Mouse (Mus musculus): ENCODE results near the gene Eif2ak4. TPM values are rescaled to one million over a fixed set of nuclear protein-coding genes. Genes with fewer than 3 reads are reported as not detected.

The Eif2ak4 gene
- polyA plus RNA-seq, 1 experiment from 2014 or later, result 10.2 TPM

- Histone ChIP-seq H3K4me1 (replicated peaks; ENCODE audit: control insufficient read depth, insufficient read depth, low read length) (peaks cover 3% of the 10 kb centered on the region; the same call in 1 of the 2 replicates), H3K27ac (ENCODE audit: low read length) (0 out of 2 replicates have a peak overlapping the region, but pooled peaks have one; percentile 31), H3K4me3 (ENCODE audit: low read length) (no peak overlapping the region), H3K36me3 (ENCODE audit: control insufficient read depth, insufficient read depth, low read length) (peaks cover 20% of the 10 kb centered on the region), H3K9me3 (ENCODE audit: control insufficient read depth, low read length) (no peaks in the 10 kb centered on the region), H3K9ac (ENCODE audit: low read length) (no peak overlapping the region), H3K4me2 (ENCODE audit: low read depth, low read length) (no peak overlapping the region), H3K27me3 (ENCODE audit: control insufficient read depth, insufficient read depth, low read depth, low read length) (no peaks in the 10 kb centered on the region)
- 79% methylated on average over 15 of the region's 15 CpGs for WGBS
- peak; percentile 28; the same call in 1 of the 2 replicates for ATAC-seq (ENCODE audit: low read depth)
These were observed 33.5 kb downstream of the Eif2ak4 start for GRCm38 (mm10) chr2:118421951-118422350.

GRCm38 (mm10) chr2:118422385-118422784 lies 34.0 kb downstream of the Eif2ak4 start:
- WGBS, result 61% methylated on average over 8 of the region's 8 CpGs
- no peaks in the 10 kb centered on the region for H3K9me3 ChIP-seq (ENCODE audit: control insufficient read depth, low read length)
- no peaks in the 10 kb centered on the region for H3K27me3 ChIP-seq (ENCODE audit: control insufficient read depth, insufficient read depth, low read depth, low read length)
- H3K4me3 ChIP-seq (ENCODE audit: low read length), result no peak overlapping the region
- H3K36me3 ChIP-seq (ENCODE audit: control insufficient read depth, insufficient read depth, low read length), result peaks cover 17% of the 10 kb centered on the region
- peak overlapping the region; percentile 31; the same call in 1 of the 2 replicates for H3K27ac ChIP-seq (ENCODE audit: low read length)
- H3K4me1 ChIP-seq (replicated peaks; ENCODE audit: control insufficient read depth, insufficient read depth, low read length), result peaks cover 3% of the 10 kb centered on the region; the same call in 1 of the 2 replicates
- ATAC-seq (ENCODE audit: low read depth), result peak; percentile 66
- no peak overlapping the region for H3K9ac ChIP-seq (ENCODE audit: low read length)
- no peak overlapping the region for H3K4me2 ChIP-seq (ENCODE audit: low read depth, low read length)

GRCm38 (mm10) chr2:118428296-118428695 lies 39.9 kb downstream of the Eif2ak4 start:
- H3K27ac ChIP-seq (ENCODE audit: low read length), result no peak overlapping the region
- H3K9me3 ChIP-seq (ENCODE audit: control insufficient read depth, low read length), result no peaks in the 10 kb centered on the region
- no peak for ATAC-seq (ENCODE audit: low read depth)
- 79% methylated on average over 6 of the region's 6 CpGs for WGBS
- no peaks in the 10 kb centered on the region for H3K27me3 ChIP-seq (ENCODE audit: control insufficient read depth, insufficient read depth, low read depth, low read length)
- H3K4me1 ChIP-seq (replicated peaks; ENCODE audit: control insufficient read depth, insufficient read depth, low read length), result no peaks in the 10 kb centered on the region
- no peak overlapping the region for H3K9ac ChIP-seq (ENCODE audit: low read length)
- H3K4me3 ChIP-seq (ENCODE audit: low read length), result no peak overlapping the region
- peaks cover 21% of the 10 kb centered on the region for H3K36me3 ChIP-seq (ENCODE audit: control insufficient read depth, insufficient read depth, low read length)
- H3K4me2 ChIP-seq (ENCODE audit: low read depth, low read length), result no peak overlapping the region

- no peak for ATAC-seq (ENCODE audit: low read depth)
These were observed 40.9 kb downstream of the Eif2ak4 start for GRCm38 (mm10) chr2:118429297-118429696.

GRCm38 (mm10) chr2:118430630-118431029 lies 42.2 kb downstream of the Eif2ak4 start:
- Histone ChIP-seq H3K9me3 (ENCODE audit: control insufficient read depth, low read length) (no peaks in the 10 kb centered on the region), H3K4me3 (ENCODE audit: low read length) (no peak overlapping the region), H3K27me3 (ENCODE audit: control insufficient read depth, insufficient read depth, low read depth, low read length) (no peaks in the 10 kb centered on the region), H3K27ac (ENCODE audit: low read length) (no peak overlapping the region), H3K4me1 (replicated peaks; ENCODE audit: control insufficient read depth, insufficient read depth, low read length) (no peaks in the 10 kb centered on the region), H3K36me3 (ENCODE audit: control insufficient read depth, insufficient read depth, low read length) (peaks cover 24% of the 10 kb centered on the region), H3K9ac (ENCODE audit: low read length) (no peak overlapping the region), H3K4me2 (ENCODE audit: low read depth, low read length) (no peak overlapping the region)
- WGBS, result 85% methylated on average over 16 of the region's 16 CpGs
- no peak for ATAC-seq (ENCODE audit: low read depth)

More at GRCm38 (mm10) chr2:118429297-118429696, 40.9 kb downstream of the Eif2ak4 start:
- Histone ChIP-seq H3K4me3 (ENCODE audit: low read length) (no peak overlapping the region), H3K4me1 (replicated peaks; ENCODE audit: control insufficient read depth, insufficient read depth, low read length) (no peaks in the 10 kb centered on the region), H3K36me3 (ENCODE audit: control insufficient read depth, insufficient read depth, low read length) (peaks cover 26% of the 10 kb centered on the region), H3K27ac (ENCODE audit: low read length) (no peak overlapping the region), H3K9ac (ENCODE audit: low read length) (no peak overlapping the region), H3K9me3 (ENCODE audit: control insufficient read depth, low read length) (no peaks in the 10 kb centered on the region), H3K4me2 (ENCODE audit: low read depth, low read length) (no peak overlapping the region), H3K27me3 (ENCODE audit: control insufficient read depth, insufficient read depth, low read depth, low read length) (no peaks in the 10 kb centered on the region)
- 68% methylated on average over 9 of the region's 9 CpGs for WGBS

GRCm38 (mm10) chr2:118431589-118431988 lies 43.2 kb downstream of the Eif2ak4 start:
- Histone ChIP-seq H3K27me3 (ENCODE audit: control insufficient read depth, insufficient read depth, low read depth, low read length) (no peaks in the 10 kb centered on the region), H3K9me3 (ENCODE audit: control insufficient read depth, low read length) (no peaks in the 10 kb centered on the region), H3K4me1 (replicated peaks; ENCODE audit: control insufficient read depth, insufficient read depth, low read length) (no peaks in the 10 kb centered on the region), H3K4me2 (ENCODE audit: low read depth, low read length) (no peak overlapping the region), H3K9ac (ENCODE audit: low read length) (no peak overlapping the region), H3K27ac (ENCODE audit: low read length) (no peak overlapping the region), H3K4me3 (ENCODE audit: low read length) (no peak overlapping the region), H3K36me3 (ENCODE audit: control insufficient read depth, insufficient read depth, low read length) (peaks cover 31% of the 10 kb centered on the region)
- 68% methylated on average over 5 of the region's 5 CpGs for WGBS
- no peak for ATAC-seq (ENCODE audit: low read depth)

GRCm38 (mm10) chr2:118442172-118442571 lies 53.8 kb downstream of the Eif2ak4 start:
- no peak overlapping the region for H3K4me2 ChIP-seq (ENCODE audit: low read depth, low read length)
- H3K4me3 ChIP-seq (ENCODE audit: low read length), result no peak overlapping the region
- no peak for ATAC-seq (ENCODE audit: low read depth)
- H3K27ac ChIP-seq (ENCODE audit: low read length), result no peak overlapping the region
- H3K9me3 ChIP-seq (ENCODE audit: control insufficient read depth, low read length), result no peaks in the 10 kb centered on the region
- no peaks in the 10 kb centered on the region for H3K4me1 ChIP-seq (replicated peaks; ENCODE audit: control insufficient read depth, insufficient read depth, low read length)
- H3K27me3 ChIP-seq (ENCODE audit: control insufficient read depth, insufficient read depth, low read depth, low read length), result no peaks in the 10 kb centered on the region
- 78% methylated on average over 5 of the region's 5 CpGs for WGBS
- no peak overlapping the region for H3K9ac ChIP-seq (ENCODE audit: low read length)
- H3K36me3 ChIP-seq (ENCODE audit: control insufficient read depth, insufficient read depth, low read length), result peaks cover 4% of the 10 kb centered on the region; the same call in 1 of the 2 replicates

- Histone ChIP-seq H3K27ac (ENCODE audit: low read length) (no peak overlapping the region), H3K4me1 (replicated peaks; ENCODE audit: control insufficient read depth, insufficient read depth, low read length) (no peaks in the 10 kb centered on the region), H3K4me2 (ENCODE audit: low read depth, low read length) (no peak overlapping the region), H3K9me3 (ENCODE audit: control insufficient read depth, low read length) (no peaks in the 10 kb centered on the region), H3K9ac (ENCODE audit: low read length) (no peak overlapping the region), H3K36me3 (ENCODE audit: control insufficient read depth, insufficient read depth, low read length) (peaks cover 4% of the 10 kb centered on the region; the same call in 1 of the 2 replicates), H3K4me3 (ENCODE audit: low read length) (no peak overlapping the region), H3K27me3 (ENCODE audit: control insufficient read depth, insufficient read depth, low read depth, low read length) (no peaks in the 10 kb centered on the region)
- ATAC-seq (ENCODE audit: low read depth), result no peak
- 77% methylated on average over 4 of the region's 4 CpGs for WGBS
These were observed 54.3 kb downstream of the Eif2ak4 start for GRCm38 (mm10) chr2:118442723-118443122.

GRCm38 (mm10) chr2:118445696-118446674 lies 57.6 kb downstream of the Eif2ak4 start:
- no peak overlapping the region for H3K4me2 ChIP-seq (ENCODE audit: low read depth, low read length)
- H3K9ac ChIP-seq (ENCODE audit: low read length), result no peak overlapping the region
- H3K4me3 ChIP-seq (ENCODE audit: low read length), result no peak overlapping the region
- no peaks in the 10 kb centered on the region for H3K27me3 ChIP-seq (ENCODE audit: control insufficient read depth, insufficient read depth, low read depth, low read length)
- H3K9me3 ChIP-seq (ENCODE audit: control insufficient read depth, low read length), result no peaks in the 10 kb centered on the region
- peaks cover under 1% of the 10 kb centered on the region; the same call in 1 of the 2 replicates for H3K36me3 ChIP-seq (ENCODE audit: control insufficient read depth, insufficient read depth, low read length)
- no peaks in the 10 kb centered on the region for H3K4me1 ChIP-seq (replicated peaks; ENCODE audit: control insufficient read depth, insufficient read depth, low read length)
- WGBS, result 57% methylated on average over 13 of the region's 13 CpGs
- ATAC-seq (ENCODE audit: low read depth), result no peak
- no peak overlapping the region for H3K27ac ChIP-seq (ENCODE audit: low read length)
